Mouse (Mus musculus): ENCODE results near the gene Pou2af1. TPM values are rescaled to one million over a fixed set of nuclear protein-coding genes. Genes with fewer than 3 reads are reported as not detected.

Gene Pou2af1
- polyA plus RNA-seq (2017; shearing (Covaris generic)), result 10 to 100 TPM in 2 of 3 experiments, 1 to 10 TPM in 1; 3.4 to 20.1 (median 11.6) TPM

DNA sequence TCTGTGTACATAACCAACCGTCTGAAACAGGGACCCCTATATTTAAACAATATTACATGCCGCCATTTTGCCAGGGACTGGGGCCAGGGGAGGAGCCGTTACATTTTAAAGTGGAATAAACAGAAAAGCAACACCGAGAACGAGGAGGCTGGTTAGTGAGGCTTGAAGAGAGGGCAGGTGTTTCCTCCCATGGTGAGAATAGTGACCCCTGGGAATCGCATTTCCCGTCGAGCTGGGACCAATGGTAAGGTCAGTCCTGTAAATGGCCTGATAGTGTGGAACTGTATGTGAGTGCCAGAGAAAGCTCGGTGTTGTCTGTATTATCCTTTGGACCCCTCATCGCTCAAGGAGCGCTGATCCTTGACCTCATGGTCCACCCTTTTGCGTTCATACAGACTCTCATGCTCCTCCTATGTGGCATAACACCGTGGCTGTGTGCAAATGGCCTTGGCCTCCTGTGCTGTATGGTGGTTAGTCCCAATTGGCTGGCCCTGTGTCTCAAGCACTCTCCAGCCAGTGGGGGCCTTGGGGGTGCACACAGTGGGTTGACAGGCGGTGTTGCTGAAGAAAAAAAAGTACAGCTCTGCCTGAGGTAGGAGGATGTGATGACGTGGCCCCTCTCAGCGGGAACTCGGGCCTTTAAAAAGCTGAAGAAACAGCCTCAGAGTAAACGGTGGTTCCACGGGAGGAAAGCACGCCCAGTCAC lies at the start of gene Pou2af1:
TSS of gene Pou2af1 (plus strand) at position 686 of the 706 bp plus-strand sequence.
- ATAC-seq, result peak; percentile 92

DNA sequence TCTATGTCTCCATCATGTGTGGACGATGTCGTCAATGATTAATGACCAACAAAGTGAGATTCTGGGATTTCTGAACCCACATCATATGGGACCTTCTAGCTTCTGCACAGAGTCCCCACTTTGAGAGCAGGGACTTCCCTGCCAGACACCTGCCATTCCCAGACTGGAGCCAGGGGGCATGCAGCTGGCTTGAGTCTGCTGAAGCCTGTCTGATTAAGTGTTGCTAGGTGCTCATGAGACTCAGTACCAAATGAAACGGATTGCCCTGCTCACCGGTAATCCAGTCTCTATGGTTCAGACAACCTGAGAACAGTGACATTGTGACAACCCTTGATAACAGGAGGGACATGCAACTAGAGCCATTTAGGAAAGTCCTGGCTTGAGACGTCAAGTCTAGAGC lies 49.5 kb upstream of the Pou2af1 start:
- no peak for ATAC-seq

DNA sequence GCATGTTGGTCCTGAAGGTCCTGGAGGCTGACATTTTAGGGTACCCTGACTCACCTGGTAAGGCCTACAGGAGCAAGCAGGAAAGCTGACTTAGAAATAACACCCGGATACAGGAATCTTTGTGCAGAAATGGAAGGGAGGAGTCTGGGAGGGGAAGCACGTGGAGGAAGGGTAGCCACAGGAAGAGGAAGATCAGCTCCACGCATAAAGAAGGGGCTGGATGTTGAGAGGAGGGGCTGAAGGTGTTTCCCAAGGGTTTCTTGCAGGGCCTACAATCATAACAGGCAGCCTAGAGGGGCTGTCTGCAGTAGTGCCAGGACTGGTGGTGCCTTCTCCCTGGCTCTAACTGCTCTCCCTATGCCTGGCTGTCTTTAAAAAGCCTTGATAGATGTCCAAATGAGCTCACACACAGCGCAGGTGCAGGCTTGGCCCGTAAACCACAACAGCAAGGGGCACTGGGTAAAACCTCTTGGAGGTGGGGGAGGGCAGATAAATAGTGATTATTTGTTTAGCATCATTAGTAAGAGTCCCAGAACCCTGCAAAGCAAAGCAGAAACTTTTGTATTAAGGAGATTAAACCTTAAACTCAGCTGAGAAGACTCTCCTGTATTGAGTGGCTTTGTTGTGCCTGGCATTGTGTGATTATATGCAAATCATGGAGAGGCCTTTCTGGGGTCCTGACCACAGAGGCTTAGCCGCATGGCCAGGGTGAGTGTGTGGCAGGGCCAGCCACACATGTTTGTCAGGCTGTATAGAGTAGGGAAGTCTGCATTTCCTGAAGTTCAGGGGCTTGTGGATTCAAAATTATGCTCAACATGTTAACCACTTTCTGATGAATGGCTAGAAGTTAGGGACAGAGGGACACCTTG lies 48.0 kb upstream of the Pou2af1 start, which contains the start of gene Gm32742:
TSS of gene Gm32742 (minus strand) at position 206 of the 869 bp plus-strand sequence.
- no peak for ATAC-seq

DNA sequence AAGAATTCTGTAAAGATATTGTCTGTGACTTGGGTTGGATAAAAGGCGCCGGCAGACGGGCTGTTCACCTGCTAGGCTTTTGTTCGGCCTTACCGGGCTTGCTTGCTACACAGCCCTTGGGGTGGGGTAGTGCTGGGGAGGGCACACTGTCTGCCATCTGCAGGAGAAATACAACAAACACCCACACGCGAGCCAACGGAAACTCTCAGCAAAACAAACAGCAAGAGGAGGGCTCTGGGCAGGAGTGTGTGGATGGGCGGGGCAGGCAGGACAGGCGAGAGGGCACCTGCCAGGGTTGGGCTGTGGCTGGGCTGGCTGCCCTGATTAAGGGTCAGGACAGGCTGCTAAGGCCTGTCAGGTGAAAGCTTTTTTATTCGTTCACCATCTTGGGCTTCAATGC lies 45.6 kb upstream of the Pou2af1 start:
- peak; percentile 17 for ATAC-seq

DNA sequence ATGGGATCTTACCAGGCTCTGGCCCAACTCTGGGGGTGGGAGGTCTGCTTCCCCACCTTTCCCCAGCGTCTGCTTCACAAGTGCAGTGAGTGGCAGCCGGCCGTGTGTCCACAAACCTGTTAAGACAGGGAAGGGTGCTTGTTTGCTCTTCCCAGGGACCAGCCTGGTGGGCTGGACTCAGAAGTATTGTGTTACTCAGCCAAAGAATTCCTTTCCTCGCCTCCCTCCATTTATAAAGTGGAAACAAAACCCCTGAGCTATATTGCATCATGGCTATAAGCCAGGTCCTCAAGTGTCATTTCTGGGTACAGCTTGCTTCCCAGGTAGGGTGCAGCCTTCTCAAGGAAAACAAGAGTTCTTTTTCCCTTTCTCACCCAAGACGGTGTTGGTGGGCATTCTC lies 44.8 kb upstream of the Pou2af1 start:
- no peak for ATAC-seq

DNA sequence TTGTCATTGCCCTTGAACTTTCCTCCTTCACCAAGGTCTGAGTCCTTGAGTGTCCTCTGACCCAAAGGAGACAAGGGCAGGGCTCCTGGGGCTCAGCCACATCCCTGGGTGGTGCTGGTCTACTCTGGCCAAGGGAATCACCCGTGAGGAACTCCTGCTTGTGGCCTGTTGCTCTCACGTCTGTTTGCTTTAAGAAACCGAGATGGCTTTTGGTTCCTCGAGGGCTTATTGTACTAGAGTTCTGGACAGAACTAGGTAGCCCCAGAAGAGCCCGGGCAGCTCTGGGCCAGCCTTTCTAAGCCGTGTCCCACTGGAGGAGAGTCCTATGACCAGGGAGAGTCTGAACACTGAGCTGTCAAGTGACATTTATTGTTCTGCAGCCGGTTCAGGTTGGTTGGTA lies 44.4 kb upstream of the Pou2af1 start:
- ATAC-seq, result no peak

DNA sequence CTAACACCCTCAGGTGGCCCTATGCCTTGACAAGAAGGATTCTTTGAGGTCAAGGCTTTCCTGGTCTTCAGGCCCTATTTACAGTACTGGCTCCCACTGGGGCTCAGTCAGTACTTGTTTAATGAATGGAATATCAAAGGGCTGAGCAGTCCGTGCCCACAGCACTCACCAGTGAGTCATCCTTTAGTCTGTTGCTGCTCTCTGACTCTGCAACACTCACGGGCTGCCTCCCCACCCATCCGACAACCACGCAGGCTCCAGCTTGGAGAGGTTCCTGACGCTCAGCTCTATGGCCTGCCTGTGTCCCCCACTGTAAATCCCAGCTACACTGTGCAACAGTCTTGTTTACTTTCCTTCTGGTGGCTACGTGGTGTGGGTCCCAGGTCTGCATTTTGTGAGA lies 43.2 kb upstream of the Pou2af1 start:
- ATAC-seq, result no peak

DNA sequence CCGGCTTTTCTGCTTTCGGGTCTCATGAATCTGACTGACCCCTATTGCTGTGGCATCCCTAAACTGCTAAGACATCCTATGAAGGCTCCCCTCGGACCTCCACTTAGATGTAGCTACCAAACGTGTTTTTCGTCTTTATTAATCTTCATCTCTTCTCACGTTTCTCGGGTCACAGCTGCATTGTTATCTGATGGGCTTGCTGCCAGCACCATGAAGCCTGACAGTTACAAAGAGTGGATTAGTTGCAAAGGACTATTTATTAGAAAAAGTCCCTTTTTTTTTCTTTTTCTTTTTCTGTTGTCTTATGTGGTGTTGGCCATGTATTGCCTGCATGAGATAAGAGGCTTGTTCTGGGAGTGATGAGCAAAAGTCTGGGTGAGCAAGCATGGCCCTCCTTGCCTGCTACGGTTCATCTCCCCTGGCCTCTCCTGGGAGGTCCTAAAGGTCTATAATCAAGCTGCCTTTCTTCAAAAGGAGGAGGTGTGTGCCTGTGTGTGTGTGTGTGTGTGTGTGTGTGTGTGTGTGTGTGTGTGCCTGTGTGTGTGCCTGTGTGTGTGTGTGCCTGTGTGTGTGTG lies 38.5 kb upstream of the Pou2af1 start:
- peak; percentile 43 for ATAC-seq

DNA sequence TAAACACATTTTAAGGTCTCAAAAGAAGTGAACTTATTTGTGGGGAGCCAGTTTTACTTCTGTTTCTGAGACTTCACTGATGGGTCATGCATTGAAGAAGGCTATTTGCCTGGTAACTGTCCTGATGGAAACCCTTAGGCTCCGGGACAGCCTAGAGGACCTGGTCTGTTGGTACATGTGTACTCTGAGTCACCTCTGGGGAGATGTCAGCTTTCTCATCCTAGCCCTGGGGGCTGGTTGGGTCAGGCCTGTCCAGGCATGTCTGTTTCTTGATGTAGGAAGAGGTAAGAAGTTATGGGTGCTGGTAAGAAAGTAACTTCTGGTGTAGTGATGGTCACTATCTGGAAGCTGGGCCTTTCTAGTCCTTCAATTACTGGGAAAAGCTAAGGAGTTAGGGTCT lies 37.8 kb upstream of the Pou2af1 start:
- no peak for ATAC-seq

DNA sequence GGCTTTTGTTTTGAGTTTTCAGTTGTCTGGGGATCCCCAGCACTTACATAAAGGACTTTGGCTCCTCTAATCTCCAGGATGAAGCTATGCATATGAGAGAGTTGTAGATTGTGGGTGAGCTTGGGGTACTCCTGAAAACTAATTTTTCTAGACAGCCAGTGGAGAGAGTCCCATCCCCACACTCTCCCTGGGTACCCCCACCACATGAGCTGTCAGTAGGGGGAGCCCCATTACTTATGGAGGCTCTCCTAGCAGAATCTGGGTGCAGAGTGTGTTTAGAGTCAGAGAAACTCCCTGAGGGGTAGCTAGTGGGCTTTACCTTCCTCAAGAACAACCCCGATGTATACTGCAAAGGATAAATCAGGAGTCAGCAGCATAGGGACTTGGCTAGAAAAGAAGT lies 35.2 kb upstream of the Pou2af1 start:
- ATAC-seq, result no peak

DNA sequence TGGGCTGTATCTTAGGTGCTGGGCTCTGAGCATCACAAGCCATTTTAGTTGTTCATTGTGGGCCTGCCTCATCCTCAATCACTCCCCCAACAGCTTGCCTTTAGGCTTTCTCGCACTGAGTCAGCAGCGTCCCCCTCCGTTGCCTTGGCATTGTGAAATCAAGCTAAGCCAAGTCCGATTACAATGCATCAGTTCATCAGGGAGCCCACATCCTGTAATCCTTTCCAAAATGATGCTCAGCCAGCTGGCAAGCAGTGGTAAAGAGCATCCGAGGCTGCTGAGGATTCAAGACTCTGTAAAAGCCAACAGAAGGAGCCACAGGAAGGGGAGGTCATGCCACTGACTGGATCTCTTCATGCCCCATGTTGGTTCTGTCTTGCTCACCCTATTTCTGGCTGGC lies 32.9 kb upstream of the Pou2af1 start:
- peak; percentile 48 for ATAC-seq

DNA sequence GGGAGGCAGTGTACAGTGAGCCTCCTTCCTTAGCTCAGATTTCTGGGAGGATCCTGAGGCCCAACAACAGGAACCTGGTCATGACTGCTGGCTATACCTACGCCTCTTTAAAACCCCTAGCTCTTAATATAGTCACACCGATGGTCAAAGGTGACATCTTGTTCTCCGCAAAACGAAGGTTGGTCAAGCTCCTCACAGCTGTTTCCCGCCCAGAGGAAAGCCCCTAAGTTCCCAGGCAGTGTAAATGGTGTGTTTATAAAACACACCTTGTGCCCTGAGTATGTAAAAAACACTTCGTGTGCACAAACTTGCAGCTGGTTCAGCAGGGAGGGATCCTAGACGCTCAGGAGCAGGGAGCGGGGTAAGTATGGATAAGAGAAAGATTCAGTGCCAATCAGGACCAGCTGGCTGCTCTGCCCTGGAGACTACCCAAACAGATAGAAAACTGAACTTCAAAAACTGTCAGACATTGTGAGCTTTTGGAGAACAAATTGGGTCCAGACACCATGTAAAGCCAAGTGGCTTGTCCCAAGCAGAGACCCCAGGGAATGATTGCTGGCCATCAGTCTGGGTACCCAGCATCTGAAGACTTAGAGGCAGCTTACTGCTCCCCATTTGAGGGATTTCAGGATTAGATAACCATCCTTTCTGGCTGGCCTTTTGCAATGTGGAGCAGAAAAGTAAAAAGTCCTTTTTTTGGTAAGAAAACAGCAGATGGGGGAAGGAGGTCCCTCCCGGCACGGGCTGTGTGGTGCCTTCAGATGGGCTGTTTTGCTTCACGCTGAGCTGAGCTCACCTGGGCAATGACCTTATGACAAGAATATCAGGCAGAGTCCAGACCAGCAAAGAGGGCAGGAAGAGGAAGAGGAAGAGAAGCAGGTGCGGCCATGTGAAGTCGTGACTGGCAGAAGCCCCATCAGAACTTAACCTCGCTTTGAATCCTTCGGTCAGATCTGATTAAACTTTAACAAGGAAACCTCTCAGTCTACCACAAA lies 30.5 kb upstream of the Pou2af1 start:
- no peak for ATAC-seq

DNA sequence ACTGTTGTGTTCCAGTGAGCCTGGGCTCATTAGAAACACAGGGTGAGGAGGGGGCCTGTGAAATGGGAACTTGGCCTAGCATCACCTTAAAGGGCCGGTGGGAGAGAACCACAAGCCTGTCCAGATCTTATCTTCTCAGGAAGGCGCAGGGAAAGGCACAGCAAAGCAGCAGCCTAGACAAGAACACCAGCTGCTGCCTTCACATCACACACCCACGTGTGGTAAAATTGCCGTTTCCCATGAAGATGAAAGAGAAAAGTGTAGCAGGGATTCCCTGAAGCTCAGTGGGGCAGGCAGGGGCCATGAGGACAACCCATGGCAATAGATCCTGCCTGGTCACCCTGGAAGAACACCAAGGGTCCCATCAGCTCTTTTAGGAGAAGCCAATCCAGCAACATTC lies 28.1 kb upstream of the Pou2af1 start:
- peak; percentile 58 for ATAC-seq

DNA sequence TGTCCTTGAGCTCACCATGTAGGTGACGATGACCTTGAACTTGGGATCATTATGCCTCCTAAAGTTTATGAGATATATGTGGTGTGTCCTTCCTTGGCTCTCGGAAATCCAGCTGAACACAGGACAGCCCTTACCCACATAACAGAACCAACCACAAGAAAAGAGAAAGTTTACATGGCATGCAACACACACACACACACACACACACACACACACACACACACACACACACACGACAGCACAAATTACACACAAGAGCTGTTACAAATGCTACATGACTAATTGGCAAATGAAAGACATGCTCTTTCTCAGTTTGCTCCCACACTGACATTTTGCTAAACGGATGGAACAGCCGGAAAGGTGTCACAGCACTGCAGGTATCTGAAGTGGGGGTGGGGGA lies 27.6 kb upstream of the Pou2af1 start:
- ATAC-seq, result peak; percentile 62

DNA sequence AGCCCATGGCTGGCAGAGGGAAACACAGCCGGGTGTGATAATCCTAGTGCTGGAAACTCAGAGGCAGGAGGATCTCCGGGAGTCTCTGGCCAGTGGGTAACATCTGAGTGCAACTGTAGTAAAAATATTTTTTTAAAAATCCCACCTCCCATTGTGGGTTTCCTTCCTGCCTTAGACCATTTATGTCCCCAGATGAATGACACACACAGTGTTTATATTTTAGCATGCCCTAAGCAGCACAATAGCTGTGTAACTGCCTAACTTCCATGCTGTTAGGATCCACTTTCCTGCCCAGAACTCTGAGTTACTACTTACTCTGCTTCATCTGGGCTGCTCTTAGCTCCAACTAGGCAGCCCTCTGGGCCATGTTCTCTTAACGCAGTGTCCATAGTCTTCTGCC lies 22.9 kb upstream of the Pou2af1 start:
- no peak for ATAC-seq

DNA sequence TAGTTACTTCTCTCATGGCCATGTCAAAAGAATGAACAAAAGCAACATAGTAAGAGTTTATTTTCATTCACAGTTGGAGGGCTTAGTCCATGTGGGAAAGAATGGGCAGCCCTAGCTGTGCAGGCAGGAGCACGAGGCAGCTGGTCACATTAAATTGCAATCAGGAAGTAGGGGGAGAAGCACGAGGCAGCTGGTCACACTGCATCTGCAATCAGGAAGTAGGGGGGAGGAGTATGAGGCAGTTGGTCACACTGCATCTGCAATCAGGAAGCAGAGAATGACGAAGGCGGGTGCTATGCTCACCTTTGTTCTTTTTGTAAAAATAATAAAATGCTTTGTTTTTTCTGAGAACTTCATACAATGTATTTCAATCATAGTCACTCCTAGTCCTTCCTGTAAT lies 18.7 kb upstream of the Pou2af1 start:
- no peak for ATAC-seq

DNA sequence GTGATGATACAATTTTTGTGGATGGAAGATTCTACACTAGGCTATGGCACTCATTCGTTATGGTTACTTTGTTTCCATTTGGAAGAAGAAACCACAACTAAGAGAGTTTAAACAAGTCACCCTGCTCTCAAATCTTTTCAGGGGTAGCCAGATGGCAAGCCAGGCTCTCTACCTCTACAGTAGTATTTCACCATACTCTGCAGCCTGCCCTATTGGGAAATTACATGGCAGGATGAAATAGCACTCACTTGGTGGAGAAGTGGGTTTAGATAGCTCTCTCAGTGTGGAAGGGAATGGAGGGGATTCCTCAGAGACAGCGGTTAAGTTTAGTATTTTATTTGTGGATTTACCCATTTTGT lies 4.6 kb upstream of the Pou2af1 start:
- no peak for ATAC-seq

DNA sequence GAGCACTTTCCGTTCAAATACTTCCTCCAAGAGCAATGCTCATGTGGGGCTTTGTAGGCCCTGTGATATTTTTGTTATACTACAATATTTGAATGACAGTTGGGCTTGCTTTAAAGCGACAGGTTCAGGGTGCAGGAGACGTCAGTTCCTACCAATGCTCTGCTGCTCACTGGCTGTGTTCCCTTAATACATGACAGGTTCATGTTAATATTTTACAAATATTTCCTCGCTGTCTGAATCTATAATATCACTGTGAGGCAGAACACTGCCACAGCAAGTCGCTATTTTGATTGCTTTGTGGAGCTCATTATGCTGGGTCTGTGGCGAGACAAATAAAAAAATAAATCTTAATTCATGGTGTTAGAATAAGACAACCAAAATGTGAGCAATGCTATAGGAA lies 2.3 kb upstream of the Pou2af1 start:
- no peak for ATAC-seq

DNA sequence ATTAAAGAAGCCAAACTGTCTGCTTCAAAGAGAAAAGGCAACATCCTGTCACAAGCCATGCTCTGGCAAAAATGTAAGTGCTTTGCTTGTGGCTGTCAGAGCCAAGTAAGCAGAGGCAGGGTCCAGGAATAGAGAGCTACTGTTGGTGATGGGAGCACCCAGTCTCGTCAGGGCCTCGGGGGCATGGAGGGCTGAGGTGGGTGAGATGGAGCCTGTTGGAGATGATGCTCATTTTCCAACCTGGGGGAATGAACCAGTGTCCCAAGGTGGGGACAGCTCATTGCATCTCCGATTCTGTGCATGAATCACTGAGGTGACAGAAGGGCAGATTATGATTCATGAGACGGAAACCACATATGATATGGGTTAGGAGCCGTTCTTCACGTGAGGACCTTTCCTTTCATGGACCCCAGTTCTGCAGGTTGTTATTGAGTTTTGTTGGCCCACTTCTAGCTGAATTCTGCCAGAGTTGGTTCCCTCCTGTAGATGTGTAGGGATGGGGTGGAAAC lies 275 bp downstream of the Pou2af1 start:
- peak; percentile 65 for ATAC-seq

DNA sequence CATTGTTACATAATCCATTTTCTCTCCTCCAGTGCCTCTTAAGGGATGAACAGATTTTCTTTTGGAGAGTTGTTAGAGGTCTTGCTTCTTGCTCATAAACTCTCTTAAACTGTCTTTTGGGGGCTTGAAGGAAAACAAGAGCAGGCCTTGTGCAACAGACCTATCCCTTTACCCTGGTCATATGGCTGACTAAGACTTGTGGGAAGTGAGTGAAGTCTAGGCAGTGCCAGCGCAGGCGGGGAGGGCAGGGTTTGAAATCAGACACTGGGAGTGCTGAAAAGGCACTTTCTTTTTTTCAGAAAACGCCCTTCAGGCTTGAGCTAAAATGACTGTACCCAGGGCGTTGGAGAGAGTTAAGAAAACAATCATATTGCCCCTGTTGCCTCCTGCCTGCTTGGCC lies 1.8 kb downstream of the Pou2af1 start:
- no peak for ATAC-seq

DNA sequence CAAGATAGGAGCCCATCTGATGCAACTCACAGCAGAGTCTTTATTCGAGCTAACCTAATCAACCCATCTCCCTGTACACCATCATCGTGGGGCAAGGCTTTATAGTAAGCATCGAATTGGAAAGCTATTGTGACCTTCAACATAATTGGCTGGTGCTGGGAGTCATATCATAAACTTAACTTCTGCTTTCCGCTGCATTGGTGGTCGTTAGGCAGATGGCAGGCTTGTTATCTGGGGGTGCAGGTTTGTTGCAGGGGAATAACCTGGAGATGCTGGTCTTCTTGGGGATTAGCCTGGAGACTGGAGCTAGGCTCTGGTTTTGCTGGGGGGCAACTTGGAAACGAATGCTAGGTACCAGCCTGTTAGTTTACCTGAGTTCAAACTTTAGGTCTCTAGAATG lies 2.4 kb downstream of the Pou2af1 start:
- no peak for ATAC-seq

DNA sequence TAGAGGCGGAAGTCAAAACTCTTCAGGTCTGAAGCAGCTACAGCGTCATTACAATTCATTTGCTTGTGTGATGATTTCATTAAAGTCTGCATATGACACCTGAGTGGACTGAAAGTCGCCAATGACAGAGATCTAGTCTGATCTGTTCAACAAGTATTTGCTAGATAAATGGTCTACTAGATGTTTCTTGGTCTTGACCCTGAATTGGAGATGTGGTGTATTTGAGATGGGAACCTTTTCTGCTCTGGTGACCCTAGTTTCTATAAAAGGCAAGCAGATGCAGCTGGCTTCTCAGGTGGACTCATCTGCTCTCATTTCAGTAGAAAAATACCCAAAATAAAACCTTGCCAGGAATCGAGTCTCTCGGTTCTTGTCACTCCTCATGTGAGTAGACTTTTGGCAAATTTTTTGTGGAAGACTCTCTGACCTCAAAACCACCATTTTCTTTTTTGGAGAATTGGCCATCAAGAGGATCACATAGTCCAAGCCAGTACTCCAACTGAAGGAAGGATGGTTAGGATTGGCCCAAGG lies 12.2 kb downstream of the Pou2af1 start:
- no peak for ATAC-seq
